Mouse (Mus musculus): ENCODE measurements around the gene Ggn.
"Not testable (repeated sequence)": the region's sequence is repeated elsewhere in the genome, so short reads cannot be mapped to it uniquely, and the experiment has no call there.

Gene Ggn

GRCm38 (mm10) chr7:29170066-29170754 is at the start of gene Ggn, which contains the start of gene Spred3:
Gene Ggn, plus strand, starts transcription at chr7:29170210.
Gene Spred3, minus strand, starts transcription at chr7:29170411.
- DNase-seq = peak; percentile 61 to 62

DNA sequence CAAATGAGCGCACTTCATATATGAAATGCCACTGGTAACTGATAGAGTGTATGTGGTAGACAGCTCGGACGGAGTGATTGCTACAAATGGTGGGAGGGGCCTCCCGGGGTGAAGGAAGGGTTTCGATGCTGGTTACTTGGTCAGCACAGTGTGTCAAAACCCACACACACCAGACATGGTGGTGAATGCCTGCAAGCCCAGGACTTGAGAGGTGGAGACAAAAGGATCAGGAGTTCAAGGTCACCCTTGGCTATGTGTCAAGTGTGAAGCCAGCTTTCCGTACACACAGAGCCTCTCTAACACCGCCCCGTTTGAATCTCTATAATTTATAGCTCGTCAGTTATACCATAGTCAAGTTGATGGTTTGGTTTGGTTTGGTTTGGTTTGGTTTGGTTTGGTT is 47.2 kb upstream of the Ggn start:
- no peak for DNase-seq

DNA sequence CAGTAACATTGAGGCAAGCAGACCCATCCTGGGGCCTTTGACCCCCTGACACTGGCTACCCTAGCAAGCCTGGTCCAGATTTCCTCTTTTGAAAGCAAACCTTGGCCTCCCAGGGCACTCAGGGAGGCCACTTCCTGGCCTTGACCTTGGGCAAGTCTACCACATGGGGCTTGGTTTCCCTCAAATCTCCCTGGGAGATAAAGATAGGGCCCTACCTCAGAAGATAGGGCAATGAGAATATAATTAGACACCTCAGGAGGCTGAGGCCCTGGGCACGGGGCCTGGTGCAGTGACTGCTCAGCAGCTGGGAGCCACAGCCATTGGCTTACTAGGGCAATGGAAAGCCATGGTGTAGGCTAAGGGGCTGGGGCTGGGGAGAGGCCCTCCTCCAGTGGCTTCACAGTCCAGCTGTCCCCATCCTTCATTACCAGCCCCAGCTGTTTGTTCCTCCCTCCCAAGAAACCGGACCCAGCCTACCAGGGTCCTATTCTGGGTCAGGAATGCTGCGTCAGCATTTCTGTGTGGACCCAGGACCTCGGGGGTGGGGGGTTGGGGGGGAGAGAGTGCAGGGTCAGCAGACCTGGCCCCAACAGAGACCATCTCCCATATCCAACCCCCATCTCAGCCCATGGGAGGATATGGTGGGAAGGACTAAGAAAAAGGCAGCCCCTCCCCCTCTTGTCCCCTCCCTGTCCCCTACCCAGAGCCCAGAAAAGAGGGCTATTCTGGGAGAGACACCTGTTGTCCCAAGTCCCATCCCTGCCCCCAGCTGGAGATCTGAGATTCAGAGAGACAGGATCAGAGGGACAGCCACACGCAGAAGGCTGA is 46.3 kb upstream of the Ggn start:
- no peak for DNase-seq

GRCm38 (mm10) chr7:29124970-29125369 is 45.0 kb upstream of the Ggn start, which contains the start of gene Ryr1:
Gene Ryr1, minus strand, starts transcription at chr7:29125179.
- peak; percentile 51 to 55 for DNase-seq

- DNase-seq = peak; percentile 87 to 90
These were observed 43.7 kb upstream of the Ggn start for GRCm38 (mm10) chr7:29126173-29126915.

DNA sequence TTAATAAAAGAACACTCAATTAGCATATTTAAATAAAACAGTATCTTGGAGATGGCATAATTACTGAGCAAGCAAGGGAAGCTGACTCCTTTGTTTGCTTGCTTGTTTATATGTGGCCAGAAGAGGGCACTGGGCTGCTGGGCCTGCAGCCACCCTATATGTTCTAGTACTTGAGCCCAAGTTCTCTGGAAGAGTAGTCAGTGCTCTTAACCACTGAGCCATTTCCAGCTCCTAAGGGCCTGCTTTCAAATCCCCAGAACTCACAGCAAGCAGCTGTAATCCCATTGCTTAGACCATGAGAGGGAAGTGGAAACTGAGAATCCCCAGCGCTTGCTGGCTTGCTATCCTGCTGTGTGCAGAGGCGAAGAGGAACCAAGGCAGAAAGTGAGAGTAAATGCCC is 41.3 kb upstream of the Ggn start:
- DNase-seq = peak in 1 of 2 experiments; percentile 24

DNA sequence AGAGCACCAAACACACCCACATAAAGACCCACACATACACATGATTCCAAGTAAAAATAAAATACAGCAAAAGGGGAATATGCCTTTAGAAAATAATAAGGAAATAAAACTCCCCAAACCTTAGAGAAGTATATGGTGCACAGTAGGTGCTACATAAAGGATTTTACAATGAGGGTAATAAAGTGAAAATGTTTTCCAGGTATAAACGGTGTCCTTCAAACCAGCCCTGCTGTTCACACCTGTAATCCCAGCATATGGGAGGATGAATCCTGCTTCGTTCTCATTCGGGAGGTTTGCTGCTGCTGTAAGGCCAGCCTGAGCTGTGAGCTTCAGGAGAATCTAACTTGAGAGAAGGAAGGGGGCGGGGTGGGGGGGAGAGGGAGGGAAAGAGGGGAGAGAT is 35.8 kb upstream of the Ggn start:
- no peak for DNase-seq

DNA sequence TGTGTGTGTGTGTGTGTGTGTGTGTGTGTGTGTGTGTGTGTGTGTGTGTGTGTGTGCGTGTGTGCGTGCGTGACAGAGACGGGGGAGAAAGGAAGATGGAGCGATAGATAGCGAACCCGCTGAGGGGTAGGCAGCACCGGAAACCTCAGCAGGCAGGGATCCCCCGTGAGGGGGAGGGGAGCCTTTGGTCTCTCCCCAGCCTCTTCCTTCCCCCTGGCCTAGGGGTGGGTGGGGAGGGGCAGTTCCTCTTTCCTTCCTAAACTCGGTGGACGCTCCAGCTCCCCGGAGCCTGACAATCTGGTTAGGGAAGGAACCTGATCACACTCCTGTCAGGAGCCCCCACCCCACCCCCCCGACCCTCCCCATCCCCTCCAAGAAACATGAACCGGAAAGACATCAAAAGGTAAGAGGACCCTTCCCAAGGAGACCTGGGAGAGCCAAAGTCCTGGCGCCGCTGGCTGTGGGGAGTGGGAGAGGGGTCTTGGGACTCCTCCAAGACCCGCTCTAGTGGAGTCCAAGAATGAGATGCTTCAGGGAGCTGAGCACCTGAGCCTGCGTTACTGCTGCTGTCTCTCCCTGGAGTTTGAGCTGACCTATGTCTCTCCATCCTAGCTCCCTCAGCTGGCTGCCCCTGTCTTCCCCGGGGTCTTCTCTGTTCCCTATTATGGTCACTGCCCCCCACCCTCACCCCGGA is 35.2 kb upstream of the Ggn start, which contains the start of gene Rasgrp4:
Gene Rasgrp4, plus strand, starts transcription at position 159 of the 694 bp plus-strand sequence.
- DNase-seq = peak; percentile 71 to 75

GRCm38 (mm10) chr7:29137429-29137828 is 32.6 kb upstream of the Ggn start:
- no peak for DNase-seq

GRCm38 (mm10) chr7:29139237-29139636 is 30.8 kb upstream of the Ggn start:
- not testable (repeated sequence) for DNase-seq

DNA sequence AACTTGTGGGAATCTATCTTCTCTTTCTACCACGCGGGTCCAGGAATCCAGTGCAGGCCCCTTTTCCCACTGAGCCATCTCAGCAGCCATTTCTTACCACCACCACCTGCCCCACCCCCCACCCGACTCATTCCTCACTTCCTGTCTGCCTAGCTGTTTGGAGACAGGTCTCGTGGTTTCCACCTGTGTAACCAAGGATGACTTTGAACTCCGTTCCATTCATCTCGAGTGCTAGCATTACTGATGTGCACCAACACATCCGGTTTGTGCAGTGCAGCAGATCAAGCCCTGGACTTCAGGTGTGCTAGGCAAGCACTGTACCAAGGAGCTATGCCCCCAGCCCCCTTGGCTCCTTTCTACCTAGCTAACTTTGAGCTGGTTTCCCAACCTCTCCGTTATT is 28.6 kb upstream of the Ggn start:
- no peak for DNase-seq

- DNase-seq = no peak
These were observed 26.0 kb upstream of the Ggn start for GRCm38 (mm10) chr7:29144006-29144405.

GRCm38 (mm10) chr7:29146625-29147367 is 23.2 kb upstream of the Ggn start:
- no peak for DNase-seq

DNA sequence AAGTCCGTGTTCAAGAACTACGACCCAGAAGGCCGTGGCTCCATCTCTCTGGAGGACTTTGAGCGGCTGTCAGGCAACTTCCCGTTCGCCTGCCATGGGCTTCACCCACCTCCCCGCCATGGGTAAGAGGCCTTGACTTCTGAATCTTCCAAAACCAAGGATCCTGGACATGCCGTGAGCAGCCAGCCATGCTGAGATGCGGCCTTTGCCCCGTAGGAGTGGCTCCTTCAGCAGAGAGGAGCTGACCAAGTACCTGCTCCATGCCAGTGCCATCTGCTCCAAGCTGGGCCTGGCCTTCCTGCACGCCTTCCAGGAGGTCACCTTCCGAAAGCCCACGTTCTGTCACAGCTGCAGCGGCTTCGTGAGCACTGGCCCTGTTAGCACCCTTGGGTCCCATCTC is 21.2 kb upstream of the Ggn start:
- no peak for DNase-seq

GRCm38 (mm10) chr7:29151486-29151885 is 18.5 kb upstream of the Ggn start:
- no peak for DNase-seq

- peak; percentile 49 to 52 for DNase-seq
These were observed 15.8 kb upstream of the Ggn start for GRCm38 (mm10) chr7:29154018-29154720.

- DNase-seq = peak; percentile 91
These were observed 14.7 kb upstream of the Ggn start for GRCm38 (mm10) chr7:29155196-29155837.

DNA sequence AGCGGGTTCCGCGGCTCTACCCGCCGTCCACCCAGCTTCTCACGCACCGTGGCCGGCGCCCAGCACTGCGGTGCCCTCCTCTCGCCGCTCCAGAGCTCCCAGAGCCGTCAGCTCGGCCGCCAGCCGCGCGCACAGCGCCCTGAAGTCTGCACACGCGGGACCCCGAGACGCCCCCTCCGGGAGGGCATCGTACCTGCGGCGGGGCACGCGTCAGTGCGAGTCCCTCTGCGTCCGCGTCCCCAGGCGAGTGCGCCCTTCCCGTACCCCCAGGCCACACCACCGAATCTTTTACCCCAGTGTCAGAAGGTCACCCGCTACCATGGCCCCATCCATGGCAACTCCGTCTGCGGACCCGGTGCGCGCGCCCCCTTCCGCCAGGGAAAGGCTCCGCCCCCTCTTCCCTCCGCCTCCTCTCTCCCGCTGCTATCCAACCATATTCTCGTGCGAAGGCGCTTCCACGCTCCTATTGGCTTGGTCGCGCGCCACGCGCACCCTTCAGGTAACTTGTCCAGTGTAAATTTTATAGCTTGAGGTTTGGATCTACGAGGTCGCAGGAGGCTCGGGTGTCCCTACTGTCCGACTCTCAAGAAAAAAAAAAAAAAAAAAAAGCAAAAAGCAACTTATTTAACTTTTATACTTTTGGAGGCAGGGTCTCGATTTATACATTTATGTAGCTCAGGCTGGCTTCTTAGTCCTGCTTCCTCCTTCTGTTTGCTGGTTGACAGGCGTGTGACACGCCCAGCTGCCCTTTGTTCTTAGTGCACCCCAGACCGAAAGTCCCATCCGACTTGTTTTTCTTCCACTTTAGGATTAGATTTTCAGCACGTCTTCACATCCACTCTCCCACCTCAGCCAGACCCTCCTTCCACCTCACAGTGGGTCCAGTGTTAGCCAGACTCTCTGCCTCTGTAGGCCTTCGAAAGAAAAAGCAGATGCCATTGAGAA is 13.9 kb upstream of the Ggn start, which contains the start of gene Fam98c:
Gene Fam98c, minus strand, starts transcription at position 397 of the 945 bp plus-strand sequence.
- DNase-seq = peak; percentile 70 to 72

DNA sequence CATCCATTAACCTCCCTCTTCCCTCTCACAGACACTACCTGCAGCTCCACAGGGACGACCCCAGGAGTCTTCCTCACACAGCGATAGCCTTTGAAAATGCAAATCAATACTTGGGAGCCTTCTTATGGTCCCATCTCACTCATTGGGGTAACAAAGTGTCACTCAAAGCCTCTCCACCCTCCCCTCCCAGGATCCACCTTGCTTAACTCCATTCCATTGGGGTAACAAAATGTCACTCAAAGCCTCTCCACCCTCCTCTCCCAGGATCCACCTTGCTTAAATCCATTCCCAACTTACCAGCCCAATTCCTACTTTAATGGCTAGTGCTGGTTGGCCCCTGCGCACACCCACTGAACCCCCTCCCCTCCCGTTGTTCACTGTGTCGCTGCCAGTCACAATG is 11.7 kb upstream of the Ggn start:
- DNase-seq = no peak
